Mouse (Mus musculus) erythroblast, adult 5-6 weeks (primary cell): ENCODE results near the gene Zfp106. TPM values are rescaled to one million over a fixed set of nuclear protein-coding genes. Genes with fewer than 3 reads are reported as not detected.
"Not testable (repeated sequence)": the region's sequence is repeated elsewhere in the genome, so short reads cannot be mapped to it uniquely, and the experiment has no call there.

ENCODE experiments used
- ATAC-seq: replicated peaks from 2 replicates; pipeline ENCODE4 v1.8.0; 2016; ENCODE audit warnings: moderate number of reproducible peaks, mild to moderate bottlenecking, moderate TSS enrichment, inconsistent platforms; ENCODE audit not compliant: poor library complexity, low FRiP score, severe bottlenecking
- total RNA-seq, 2 experiments: library from RNA; stranded (forward) in 1 of 2; stranded (reverse) in 1 of 2; fragments of 150-400 nt in 1 of 2; fragments of 200-764, 138-1000 nt in 1 of 2; gene quantifications; 2 replicates each; pipeline versions ENCODE4 v1.2.3 to v1.2.4; 2015 to 2017; ENCODE audit warnings: low replicate concordance in 2 of 2

The Zfp106 gene
- total RNA-seq (2015; ENCODE audit: low replicate concordance) (20.4 and 23.2 TPM in 2 replicates), total RNA-seq (2017; ENCODE audit: low replicate concordance) (25.0 and 39.2 TPM in 2 replicates)

GRCm38 (mm10) chr2:120563235-120563990 lies at the start of gene Zfp106:
Gene Zfp106 (minus strand): TSS chr2:120563843.
- ATAC-seq = peak; percentile 80

DNA sequence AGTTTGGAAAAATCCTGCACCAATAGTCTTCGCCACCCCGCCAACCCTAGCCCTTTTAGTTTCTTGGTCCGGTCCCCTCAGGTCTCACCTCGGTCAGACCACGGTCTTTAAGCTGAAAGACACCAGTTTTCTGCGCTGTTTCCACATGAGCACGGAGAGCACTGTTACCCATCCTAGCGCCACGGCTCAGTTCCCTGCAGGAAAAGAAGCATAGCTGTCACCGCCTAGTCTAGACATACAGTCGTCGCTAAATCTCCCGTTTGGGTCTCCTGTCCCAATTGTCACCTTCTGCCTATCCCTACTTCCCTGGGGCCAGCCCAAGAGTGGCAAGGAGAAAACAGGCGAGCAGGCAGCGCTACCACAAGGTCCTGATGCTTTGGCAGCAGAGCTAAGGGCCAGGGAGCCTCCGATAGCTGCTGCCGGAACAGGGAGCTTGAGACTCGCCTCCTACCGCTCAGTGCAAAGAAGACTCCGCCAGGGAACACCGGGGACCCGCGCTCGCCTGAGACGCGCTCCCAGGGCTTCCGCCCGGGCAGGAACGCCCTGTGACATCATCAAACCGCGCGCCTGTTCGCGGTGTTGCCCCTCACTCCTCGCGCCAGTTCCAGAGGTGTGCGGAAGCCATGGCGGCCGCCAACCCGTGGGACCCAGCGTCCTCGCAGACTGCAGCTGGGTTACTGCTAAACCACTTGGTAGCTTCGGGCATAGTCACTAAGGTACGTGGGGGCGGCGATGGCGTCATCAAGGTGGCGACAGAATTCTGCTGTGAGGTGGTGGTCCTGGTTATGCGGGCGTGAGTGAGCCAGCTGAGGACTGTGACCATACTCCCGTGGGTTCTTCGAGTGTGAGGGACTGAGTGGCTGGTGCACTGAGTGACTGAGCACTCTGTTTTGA lies 45.4 kb upstream of the Zfp106 start, which contains the start of the genes Haus2 and Lrrc57:
Gene Haus2, plus strand, starts transcription at position 554 of the 894 bp plus-strand sequence.
Gene Lrrc57, minus strand, starts transcription at position 691 of the 894 bp plus-strand sequence.
- ATAC-seq = peak; percentile 90

- ATAC-seq = no peak
Observed at GRCm38 (mm10) chr2:120606021-120606690, 42.5 kb upstream of the Zfp106 start.

DNA sequence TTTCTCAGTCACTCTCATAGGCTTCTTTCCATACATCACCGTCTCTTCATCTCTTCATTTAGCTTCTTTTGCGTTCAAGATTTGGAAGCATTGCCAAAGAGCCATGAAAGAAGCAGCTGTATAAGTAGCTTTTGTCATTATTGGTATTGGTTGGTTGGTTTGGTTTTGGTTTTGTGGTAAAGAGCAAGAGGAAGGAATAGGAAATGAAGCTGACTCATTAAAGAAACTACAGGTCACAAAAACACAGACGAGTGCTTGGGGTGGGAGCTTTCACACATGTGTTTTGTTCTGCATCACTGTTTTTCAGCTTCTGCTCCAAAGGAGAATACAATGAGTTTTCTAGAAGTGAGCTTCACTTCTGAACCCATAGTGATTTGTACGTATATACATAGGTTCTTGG lies 35.9 kb upstream of the Zfp106 start:
- ATAC-seq = no peak

DNA sequence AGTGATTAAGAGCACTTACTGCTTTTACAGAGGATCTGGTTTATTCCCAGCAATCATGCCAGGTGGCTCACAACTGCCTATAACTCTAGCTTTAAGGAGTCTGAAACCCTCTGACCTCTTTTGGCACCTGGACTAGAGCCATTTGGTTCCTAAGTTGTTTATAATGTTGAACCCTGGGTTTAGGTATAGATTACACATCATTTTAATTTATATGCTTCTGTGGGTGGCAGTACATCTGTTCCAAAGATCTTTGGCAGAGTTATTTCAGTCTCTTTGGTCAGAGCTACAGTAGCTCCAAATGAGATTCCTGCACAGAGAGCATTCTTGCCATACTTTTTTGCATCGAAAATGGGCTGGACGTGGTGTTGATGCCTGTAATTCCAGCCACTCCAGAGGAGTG lies 34.1 kb upstream of the Zfp106 start:
- no peak for ATAC-seq

DNA sequence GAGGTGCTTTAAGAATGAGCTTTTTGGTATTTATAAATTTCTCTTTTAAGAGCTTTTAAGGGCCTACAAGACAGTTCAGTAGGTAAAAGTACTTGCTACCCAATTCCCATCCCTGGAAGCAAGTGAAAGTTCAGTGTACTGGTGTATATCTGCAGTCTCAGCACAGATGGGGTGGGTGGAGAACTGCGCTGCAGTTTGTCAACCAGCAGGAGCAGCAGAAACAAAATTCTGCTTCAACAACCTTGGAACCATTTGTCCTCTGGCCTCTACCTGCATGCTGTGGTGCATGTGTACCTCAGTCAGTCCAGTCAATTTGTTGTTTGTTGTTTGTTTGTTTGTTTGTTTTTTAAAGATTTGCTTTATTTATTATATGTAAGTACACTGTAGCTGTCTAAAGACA lies 28.6 kb upstream of the Zfp106 start:
- no peak for ATAC-seq

DNA sequence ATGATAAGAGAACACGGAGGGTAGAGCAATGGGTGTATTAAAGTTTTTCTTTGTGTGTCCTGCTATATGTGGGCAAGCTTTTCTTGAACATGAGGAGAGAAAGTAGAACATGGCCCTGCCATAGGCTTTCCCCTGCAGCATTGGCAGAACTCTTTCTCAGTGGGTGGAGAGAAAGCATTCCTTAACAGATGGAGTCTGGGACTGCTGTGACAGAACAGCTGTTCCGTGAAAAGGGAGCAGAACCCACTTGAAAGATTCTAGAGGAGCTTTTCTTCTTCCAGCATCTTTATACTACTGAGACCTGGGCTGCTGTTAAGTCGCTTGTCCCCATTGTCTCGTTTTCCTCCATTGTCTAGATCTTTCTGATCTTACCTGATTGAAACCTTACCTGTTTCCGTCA lies 26.1 kb upstream of the Zfp106 start:
- no peak for ATAC-seq

- no peak for ATAC-seq
Observed at GRCm38 (mm10) chr2:120578286-120578685, 14.6 kb upstream of the Zfp106 start.

DNA sequence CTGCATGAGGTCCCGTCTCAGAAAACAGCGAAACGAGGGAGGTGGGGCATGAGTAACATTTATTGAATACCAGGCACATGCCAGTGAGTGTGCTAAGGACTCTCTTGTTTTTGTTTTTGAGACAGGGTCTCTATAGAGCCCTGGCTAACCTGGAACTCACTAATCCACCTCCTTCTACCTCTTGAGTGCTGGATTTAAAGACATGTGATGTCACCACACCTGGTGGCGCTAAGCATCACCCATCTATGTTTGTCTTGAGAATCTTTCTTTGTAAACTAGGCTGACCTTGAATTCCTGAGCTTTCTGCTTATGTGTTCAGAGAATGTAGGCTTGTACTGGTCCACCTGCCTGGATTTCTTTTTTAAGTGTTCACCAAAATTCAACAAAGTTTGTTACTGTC lies 14.2 kb upstream of the Zfp106 start:
- no peak for ATAC-seq

GRCm38 (mm10) chr2:120575978-120576377 lies 12.3 kb upstream of the Zfp106 start:
- ATAC-seq = no peak

GRCm38 (mm10) chr2:120575121-120575520 lies 11.5 kb upstream of the Zfp106 start:
- no peak for ATAC-seq

DNA sequence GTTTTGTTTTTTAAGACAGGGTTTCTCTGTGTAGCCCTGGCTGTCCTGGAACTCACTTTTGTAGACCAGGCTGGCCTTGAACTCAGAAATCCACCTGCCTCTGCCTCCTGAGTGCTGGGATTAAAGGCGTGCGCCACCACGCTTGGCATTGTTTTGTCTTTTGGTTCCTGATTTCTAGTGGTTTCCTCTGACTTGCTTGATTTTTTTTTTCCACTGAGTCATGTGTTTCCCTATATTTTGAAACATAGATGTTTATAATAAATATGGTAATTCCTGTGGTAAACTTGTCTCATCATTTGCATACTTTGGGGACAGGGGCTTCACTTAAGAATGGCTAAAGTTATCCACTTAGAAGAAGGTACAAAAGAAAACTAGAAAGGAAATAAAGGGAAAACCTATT lies 8.5 kb upstream of the Zfp106 start:
- not testable (repeated sequence) for ATAC-seq

- ATAC-seq = no peak
Observed at GRCm38 (mm10) chr2:120571081-120571480, 7.4 kb upstream of the Zfp106 start.

- ATAC-seq = peak; percentile 69
Observed at GRCm38 (mm10) chr2:120567798-120568320, 4.2 kb upstream of the Zfp106 start.

GRCm38 (mm10) chr2:120566886-120567797 lies 3.5 kb upstream of the Zfp106 start, which contains the start of gene Snap23:
Gene Snap23 (plus strand): TSS chr2:120567671.
- ATAC-seq = peak; percentile 90

DNA sequence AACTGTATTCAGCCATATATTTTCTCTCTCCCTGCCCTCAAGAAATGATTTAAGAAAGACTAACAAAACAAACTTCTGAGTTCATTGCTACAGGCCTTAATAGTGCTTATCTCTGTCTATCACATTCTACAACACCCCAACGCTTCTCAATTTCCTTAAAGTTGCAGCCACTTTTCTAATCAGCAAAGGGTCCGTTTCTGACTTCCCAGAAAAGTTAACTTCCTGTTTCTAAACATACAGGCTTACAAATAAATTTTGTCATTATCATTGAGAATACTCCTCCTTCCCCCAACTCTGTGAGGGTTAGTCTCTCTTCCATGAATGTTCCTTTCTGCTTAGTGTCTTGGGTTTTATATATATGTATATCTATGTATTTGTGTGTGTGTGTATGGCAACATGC lies 1.7 kb upstream of the Zfp106 start:
- ATAC-seq = no peak

DNA sequence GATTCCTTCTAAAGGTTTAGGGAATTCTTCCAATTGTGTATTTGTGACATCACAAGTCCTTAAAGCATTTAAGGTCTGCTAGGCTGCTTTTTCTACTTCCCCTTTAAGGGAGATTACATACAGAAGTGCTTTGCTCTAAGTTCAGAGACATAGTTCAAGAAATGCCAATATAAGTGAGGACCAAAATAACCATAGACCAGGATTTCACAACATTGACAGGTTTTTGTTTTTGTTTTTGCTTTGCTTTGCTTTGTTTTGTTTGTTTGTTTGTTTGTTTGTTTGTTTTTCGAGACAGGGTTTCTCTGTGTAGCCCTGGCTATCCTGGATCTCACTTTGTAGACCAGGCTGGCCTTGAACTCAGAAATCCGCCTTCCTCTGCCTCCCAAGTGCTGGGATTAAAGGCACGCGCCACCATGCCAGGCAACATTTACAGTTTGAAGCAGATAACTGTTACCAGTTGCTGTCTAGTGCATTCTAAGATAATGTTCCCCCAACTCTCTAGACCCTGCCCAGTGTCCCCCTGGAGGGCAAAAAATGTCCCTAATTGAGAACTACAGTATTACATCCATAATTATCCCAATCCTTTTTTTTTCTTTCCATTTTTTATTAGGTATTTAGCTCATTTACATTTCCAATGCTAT lies 1.0 kb upstream of the Zfp106 start:
- ATAC-seq = not testable (repeated sequence)

GRCm38 (mm10) chr2:120562859-120563234 lies 796 bp downstream of the Zfp106 start:
- ATAC-seq = no peak
